Mouse (Mus musculus): ENCODE results near the gene Kif26b. TPM values are rescaled to one million over a fixed set of nuclear protein-coding genes. Genes with fewer than 3 reads are reported as not detected.

Kif26b gene
- polyA plus RNA-seq, 1 experiment from 2014 or later, result 2.7 TPM

DNA sequence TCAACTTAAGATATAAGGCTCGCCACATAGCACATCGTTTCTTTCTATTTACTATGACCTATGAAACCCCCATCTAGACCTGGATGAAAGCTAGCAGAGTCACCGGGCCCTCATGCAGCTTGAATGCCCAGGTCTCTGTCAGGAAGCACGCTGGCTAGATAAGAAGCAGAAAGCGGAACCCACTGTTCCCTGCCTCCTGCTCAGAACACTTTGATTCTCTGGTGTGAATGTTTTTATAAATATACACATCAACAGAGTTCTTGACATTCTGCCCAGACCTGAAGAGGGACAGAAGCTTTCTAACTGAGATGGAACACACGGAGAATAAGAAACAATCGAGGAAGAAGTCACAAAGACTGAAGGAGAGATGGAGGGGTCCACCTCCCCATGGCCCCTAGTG lies 311.4 kb downstream of the Kif26b start:
- ATAC-seq (replicated peaks; ENCODE audit: low FRiP score) (no peak), DNase-seq (ENCODE audit: low spot score) (no peak)
- H3K4me3 ChIP-seq (ENCODE audit: low read depth, low read length), result no peak overlapping the region
- 58% methylated on average over 7 of the region's 7 CpGs for WGBS
- no peaks in the 10 kb centered on the region for H3K36me3 ChIP-seq (ENCODE audit: control insufficient read depth, insufficient read depth, low read length)
- H3K9ac ChIP-seq (ENCODE audit: low read depth, low read length), result no peak overlapping the region
- H3K27me3 ChIP-seq (replicated peaks; ENCODE audit: control insufficient read depth, insufficient read depth, low read length), result no peaks in the 10 kb centered on the region; the same call in 1 of the 2 replicates
- no peak overlapping the region for H3K27ac ChIP-seq (ENCODE audit: low read depth, low read length)
- no peak overlapping the region for H3K4me2 ChIP-seq
- H3K9me3 ChIP-seq (ENCODE audit: control insufficient read depth, low read length), result no peaks in the 10 kb centered on the region
- H3K4me1 ChIP-seq (replicated peaks; ENCODE audit: control insufficient read depth, insufficient read depth, low read length), result no peaks in the 10 kb centered on the region

DNA sequence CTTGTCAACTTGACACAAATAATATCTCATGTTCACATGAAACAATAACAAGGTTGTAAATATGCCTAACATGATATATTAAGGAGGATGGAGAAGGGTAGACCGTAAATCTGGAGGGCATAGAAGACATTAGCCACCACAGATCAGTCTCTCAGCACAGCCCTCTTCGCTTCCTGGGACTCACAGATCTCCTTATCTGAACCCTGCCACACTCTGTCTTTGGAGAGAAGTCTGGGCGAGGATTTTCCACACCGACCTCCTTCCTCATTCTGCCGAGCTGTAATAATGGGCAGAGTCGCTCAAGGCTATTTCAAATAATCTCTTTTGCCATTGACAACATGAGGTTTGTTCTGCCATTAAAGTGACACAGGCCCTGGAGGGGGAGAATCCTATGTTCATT lies 315.9 kb downstream of the Kif26b start:
- no peak overlapping the region for H3K9ac ChIP-seq (ENCODE audit: low read depth, low read length)
- no peaks in the 10 kb centered on the region; the same call in 1 of the 2 replicates for H3K27me3 ChIP-seq (replicated peaks; ENCODE audit: control insufficient read depth, insufficient read depth, low read length)
- no peak overlapping the region for H3K4me2 ChIP-seq
- H3K9me3 ChIP-seq (ENCODE audit: control insufficient read depth, low read length), result no peaks in the 10 kb centered on the region
- H3K36me3 ChIP-seq (ENCODE audit: control insufficient read depth, insufficient read depth, low read length), result no peaks in the 10 kb centered on the region; the same call in 1 of the 2 replicates
- no peaks in the 10 kb centered on the region for H3K4me1 ChIP-seq (replicated peaks; ENCODE audit: control insufficient read depth, insufficient read depth, low read length)
- DNase-seq (ENCODE audit: low spot score) (no peak), ATAC-seq (replicated peaks; ENCODE audit: low FRiP score) (no peak)
- 43% methylated on average over 6 of the region's 6 CpGs for WGBS
- H3K4me3 ChIP-seq (ENCODE audit: low read depth, low read length), result no peak overlapping the region
- H3K27ac ChIP-seq (ENCODE audit: low read depth, low read length), result no peak overlapping the region

DNA sequence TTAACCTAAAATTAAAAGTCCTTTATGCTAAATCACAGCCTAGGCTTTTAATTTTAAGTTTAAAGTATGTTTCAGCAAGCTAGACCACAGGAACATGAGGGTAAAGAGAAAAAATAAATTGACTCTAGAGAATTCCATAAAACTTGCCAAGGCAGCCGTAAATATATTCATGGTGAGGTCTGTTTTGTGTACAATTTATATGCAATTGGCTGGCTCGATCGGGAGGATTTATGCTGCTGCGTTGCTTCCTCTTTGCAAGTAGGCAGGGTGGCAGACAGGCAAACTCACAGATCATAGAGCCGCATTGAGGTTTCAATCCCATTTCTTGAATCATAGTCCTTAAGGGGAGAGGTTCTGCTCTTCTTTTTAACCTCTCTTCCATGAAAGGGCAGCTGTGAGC lies 318.6 kb downstream of the Kif26b start:
- Histone ChIP-seq H3K36me3 (ENCODE audit: control insufficient read depth, insufficient read depth, low read length) (no peaks in the 10 kb centered on the region; the same call in 1 of the 2 replicates), H3K9me3 (ENCODE audit: control insufficient read depth, low read length) (no peaks in the 10 kb centered on the region), H3K4me1 (replicated peaks; ENCODE audit: control insufficient read depth, insufficient read depth, low read length) (no peaks in the 10 kb centered on the region), H3K4me3 (ENCODE audit: low read depth, low read length) (no peak overlapping the region), H3K9ac (ENCODE audit: low read depth, low read length) (no peak overlapping the region), H3K4me2 (no peak overlapping the region), H3K27ac (ENCODE audit: low read depth, low read length) (no peak overlapping the region), H3K27me3 (replicated peaks; ENCODE audit: control insufficient read depth, insufficient read depth, low read length) (no peaks in the 10 kb centered on the region)
- 79% methylated on average over 5 of the region's 5 CpGs for WGBS
- DNase-seq (ENCODE audit: low spot score) (no peak), ATAC-seq (replicated peaks; ENCODE audit: low FRiP score) (no peak)

DNA sequence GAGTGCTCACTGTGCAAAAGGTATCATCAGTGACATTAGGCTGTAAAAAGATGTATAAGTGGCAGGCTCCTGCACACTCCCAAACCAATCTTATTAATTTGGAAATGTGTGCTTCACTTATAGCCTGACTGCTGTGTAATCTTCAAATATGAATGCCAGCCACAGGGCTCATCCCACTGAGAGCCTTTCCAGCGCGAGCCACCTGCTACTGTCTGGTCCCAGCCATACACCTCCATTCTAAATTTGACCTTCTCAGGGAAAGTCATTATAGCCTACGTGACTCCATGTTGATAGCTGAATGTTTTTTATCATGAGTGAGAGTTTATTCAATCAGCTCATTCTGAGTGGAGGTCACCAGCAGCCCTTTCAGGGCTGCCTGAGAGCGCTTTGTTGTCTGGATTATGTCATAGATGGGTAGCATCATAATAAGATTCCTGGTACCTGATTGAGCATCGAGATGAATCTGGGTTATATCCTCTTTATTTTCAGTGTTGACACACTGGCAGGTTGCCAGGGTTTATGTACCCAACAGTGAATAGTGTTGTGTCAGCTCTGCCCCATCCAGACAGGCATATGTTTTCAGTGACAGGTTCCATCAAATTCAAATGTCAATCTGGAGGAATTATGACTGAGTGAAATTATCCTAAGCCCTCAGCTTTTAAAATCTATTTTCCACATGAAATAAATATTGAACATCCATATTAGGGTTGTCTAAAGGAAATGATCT lies 319.6 kb downstream of the Kif26b start:
- Histone ChIP-seq H3K27me3 (replicated peaks; ENCODE audit: control insufficient read depth, insufficient read depth, low read length) (no peaks in the 10 kb centered on the region), H3K4me3 (ENCODE audit: low read depth, low read length) (no peak overlapping the region), H3K9me3 (ENCODE audit: control insufficient read depth, low read length) (no peaks in the 10 kb centered on the region), H3K36me3 (ENCODE audit: control insufficient read depth, insufficient read depth, low read length) (no peaks in the 10 kb centered on the region; the same call in 1 of the 2 replicates), H3K9ac (ENCODE audit: low read depth, low read length) (no peak overlapping the region), H3K27ac (ENCODE audit: low read depth, low read length) (no peak overlapping the region), H3K4me1 (replicated peaks; ENCODE audit: control insufficient read depth, insufficient read depth, low read length) (no peaks in the 10 kb centered on the region), H3K4me2 (no peak overlapping the region)
- 77% methylated on average over 5 of the region's 5 CpGs for WGBS
- DNase-seq (ENCODE audit: low spot score) (no peak), ATAC-seq (replicated peaks; ENCODE audit: low FRiP score) (no peak)

DNA sequence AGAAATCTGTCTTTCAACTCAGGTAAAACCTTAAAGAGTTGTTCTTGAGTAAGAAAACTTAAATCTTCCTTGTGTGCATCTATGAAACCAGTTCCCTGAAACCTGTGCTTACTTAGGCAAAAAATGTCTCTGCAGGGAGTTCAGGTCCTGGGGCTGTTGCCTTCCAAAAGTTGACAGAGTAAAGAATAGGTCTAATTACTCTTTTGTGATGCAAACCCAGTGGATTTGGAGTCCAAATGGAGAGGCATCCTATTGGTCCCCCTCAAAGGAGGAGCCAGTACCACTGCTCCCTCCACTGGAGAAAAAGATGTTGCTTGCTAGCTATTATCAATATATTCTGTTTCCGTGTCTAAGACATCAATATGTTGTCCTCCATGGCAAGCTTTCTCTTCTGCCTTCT lies 321.6 kb downstream of the Kif26b start:
- no peak for ATAC-seq (replicated peaks; ENCODE audit: low FRiP score)
- WGBS, result 59% methylated on average over 1 of the region's 1 CpGs
- no peak overlapping the region for H3K4me2 ChIP-seq

DNA sequence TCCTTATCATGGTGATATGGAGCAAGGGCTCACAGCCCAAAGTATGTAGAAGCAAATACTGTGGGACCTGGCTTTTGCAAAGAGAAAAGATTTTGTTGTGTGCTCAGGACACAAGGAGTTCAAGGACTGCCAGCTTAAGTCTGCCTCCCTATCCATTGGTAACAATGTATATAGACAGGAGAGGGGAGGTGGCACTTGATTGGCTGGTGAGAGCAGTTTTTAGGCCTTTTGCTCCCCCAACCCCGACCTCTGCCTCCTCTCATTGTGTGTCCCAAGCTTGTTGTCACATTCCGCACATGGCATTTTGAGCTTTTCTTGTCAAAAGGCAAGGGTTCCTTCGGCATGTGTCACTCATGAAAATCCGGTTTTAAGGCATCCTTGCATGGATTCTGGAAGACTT lies 326.0 kb downstream of the Kif26b start:
- H3K4me2 ChIP-seq, result no peak overlapping the region
- no peaks in the 10 kb centered on the region for H3K27me3 ChIP-seq (replicated peaks; ENCODE audit: control insufficient read depth, insufficient read depth, low read length)
- no peaks in the 10 kb centered on the region for H3K9me3 ChIP-seq (ENCODE audit: control insufficient read depth, low read length)
- DNase-seq (ENCODE audit: low spot score), result no peak
- ATAC-seq (replicated peaks; ENCODE audit: low FRiP score), result no peak
- H3K9ac ChIP-seq (ENCODE audit: low read depth, low read length), result no peak overlapping the region
- 83% methylated on average over 4 of the region's 4 CpGs for WGBS
- H3K4me3 ChIP-seq (ENCODE audit: low read depth, low read length), result no peak overlapping the region
- no peaks in the 10 kb centered on the region for H3K36me3 ChIP-seq (ENCODE audit: control insufficient read depth, insufficient read depth, low read length)
- no peaks in the 10 kb centered on the region for H3K4me1 ChIP-seq (replicated peaks; ENCODE audit: control insufficient read depth, insufficient read depth, low read length)
- H3K27ac ChIP-seq (ENCODE audit: low read depth, low read length), result no peak overlapping the region

More for the DNA sequence above, 321.6 kb downstream of the Kif26b start:
- Histone ChIP-seq H3K9ac (ENCODE audit: low read depth, low read length) (no peak overlapping the region), H3K4me1 (replicated peaks; ENCODE audit: control insufficient read depth, insufficient read depth, low read length) (no peaks in the 10 kb centered on the region), H3K9me3 (ENCODE audit: control insufficient read depth, low read length) (no peaks in the 10 kb centered on the region), H3K4me3 (ENCODE audit: low read depth, low read length) (no peak overlapping the region), H3K36me3 (ENCODE audit: control insufficient read depth, insufficient read depth, low read length) (no peaks in the 10 kb centered on the region; the same call in 1 of the 2 replicates), H3K27me3 (replicated peaks; ENCODE audit: control insufficient read depth, insufficient read depth, low read length) (no peaks in the 10 kb centered on the region), H3K27ac (ENCODE audit: low read depth, low read length) (no peak overlapping the region)
- DNase-seq (ENCODE audit: low spot score), result no peak

DNA sequence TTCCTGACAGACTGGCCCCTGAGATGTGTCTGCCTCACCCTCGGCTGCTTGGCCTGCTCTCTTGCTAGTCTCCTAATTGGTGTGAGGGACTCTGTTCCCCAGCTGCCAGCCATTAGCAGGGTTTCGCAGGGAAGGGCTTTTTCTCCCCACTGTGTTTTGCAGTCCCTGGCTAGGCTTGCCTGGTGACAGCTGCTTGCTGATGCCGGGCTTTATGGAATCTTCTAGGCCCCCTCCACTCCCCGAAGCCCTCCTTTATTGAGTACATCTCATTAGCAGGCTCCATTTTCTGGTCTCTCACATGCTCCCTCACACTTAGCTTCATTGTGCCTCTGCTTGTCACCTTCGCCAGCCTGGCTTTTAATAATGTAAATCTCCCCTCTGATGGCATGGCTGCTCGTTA lies 327.0 kb downstream of the Kif26b start:
- WGBS, result 66% methylated on average over 6 of the region's 6 CpGs
- no peaks in the 10 kb centered on the region for H3K9me3 ChIP-seq (ENCODE audit: control insufficient read depth, low read length)
- H3K4me1 ChIP-seq (replicated peaks; ENCODE audit: control insufficient read depth, insufficient read depth, low read length), result no peaks in the 10 kb centered on the region
- no peak overlapping the region for H3K4me3 ChIP-seq (ENCODE audit: low read depth, low read length)
- no peaks in the 10 kb centered on the region for H3K36me3 ChIP-seq (ENCODE audit: control insufficient read depth, insufficient read depth, low read length)
- DNase-seq (ENCODE audit: low spot score), result no peak
- no peak overlapping the region for H3K4me2 ChIP-seq
- no peak overlapping the region for H3K27ac ChIP-seq (ENCODE audit: low read depth, low read length)
- no peaks in the 10 kb centered on the region for H3K27me3 ChIP-seq (replicated peaks; ENCODE audit: control insufficient read depth, insufficient read depth, low read length)
- ATAC-seq (replicated peaks; ENCODE audit: low FRiP score), result no peak
- H3K9ac ChIP-seq (ENCODE audit: low read depth, low read length), result no peak overlapping the region

DNA sequence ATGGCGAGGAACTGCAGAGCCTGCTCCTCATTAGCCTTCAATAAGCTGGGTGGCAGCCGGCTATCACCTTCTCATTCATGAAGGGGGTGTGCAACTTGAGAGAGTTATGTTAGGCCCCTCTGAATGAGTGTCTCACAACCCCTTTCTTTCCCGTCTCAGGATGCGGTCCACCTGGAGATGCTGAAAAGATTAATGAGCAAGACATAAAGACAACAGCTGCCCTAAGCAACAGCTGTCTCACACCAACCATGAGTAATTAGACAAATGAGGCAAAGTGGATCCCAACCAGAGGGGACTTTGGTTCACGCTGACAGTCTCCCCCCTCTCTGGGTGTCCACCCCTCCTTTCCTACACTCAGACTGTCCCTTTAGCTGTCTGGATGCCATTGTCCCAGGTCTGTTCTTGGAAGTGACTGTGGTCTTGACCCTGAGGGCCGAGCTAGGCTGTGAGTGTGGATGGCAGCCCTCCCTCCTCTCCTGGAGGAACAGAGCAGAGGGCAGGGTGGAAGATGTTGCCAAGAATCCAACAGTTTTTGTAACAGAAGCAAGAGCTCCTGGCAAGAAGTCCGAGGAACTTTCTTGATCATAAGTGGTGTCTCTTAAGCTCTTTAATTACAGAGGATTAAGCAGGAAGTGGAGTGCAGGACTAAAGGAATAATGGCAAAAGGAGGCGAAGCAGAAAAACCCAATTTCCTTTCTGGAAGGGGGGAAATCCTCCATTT lies 331.9 kb downstream of the Kif26b start:
- no peaks in the 10 kb centered on the region for H3K36me3 ChIP-seq (ENCODE audit: control insufficient read depth, insufficient read depth, low read length)
- ATAC-seq (replicated peaks; ENCODE audit: low FRiP score) (no peak), DNase-seq (ENCODE audit: low spot score) (no peak)
- H3K9me3 ChIP-seq (ENCODE audit: control insufficient read depth, low read length), result no peaks in the 10 kb centered on the region
- no peak overlapping the region for H3K4me3 ChIP-seq (ENCODE audit: low read depth, low read length)
- H3K4me1 ChIP-seq (replicated peaks; ENCODE audit: control insufficient read depth, insufficient read depth, low read length), result no peaks in the 10 kb centered on the region
- H3K27me3 ChIP-seq (replicated peaks; ENCODE audit: control insufficient read depth, insufficient read depth, low read length), result no peaks in the 10 kb centered on the region
- no peak overlapping the region for H3K4me2 ChIP-seq
- WGBS, result 73% methylated on average over 8 of the region's 8 CpGs
- no peak overlapping the region for H3K27ac ChIP-seq (ENCODE audit: low read depth, low read length)
- no peak overlapping the region for H3K9ac ChIP-seq (ENCODE audit: low read depth, low read length)

DNA sequence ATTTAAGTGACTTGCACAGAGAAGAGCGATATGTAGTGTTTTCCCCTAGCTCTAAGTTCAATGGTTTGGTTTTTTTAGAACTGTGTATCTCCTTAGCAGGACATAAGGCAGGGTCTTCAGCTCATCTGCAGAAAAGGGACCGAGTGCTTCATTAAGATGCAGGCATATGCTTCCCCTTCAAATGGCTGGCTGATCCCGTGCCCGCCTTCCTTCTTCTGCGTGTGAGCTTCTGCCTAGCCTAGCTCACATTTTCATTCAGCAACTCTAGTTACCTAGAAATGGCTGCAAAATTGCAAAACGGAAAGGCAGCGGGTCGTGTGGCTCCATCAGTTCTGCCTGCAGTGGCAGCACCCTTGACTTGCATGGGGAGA lies 332.5 kb downstream of the Kif26b start:
- no peaks in the 10 kb centered on the region for H3K4me1 ChIP-seq (replicated peaks; ENCODE audit: control insufficient read depth, insufficient read depth, low read length)
- no peak overlapping the region for H3K4me3 ChIP-seq (ENCODE audit: low read depth, low read length)
- H3K27me3 ChIP-seq (replicated peaks; ENCODE audit: control insufficient read depth, insufficient read depth, low read length), result no peaks in the 10 kb centered on the region
- no peak overlapping the region for H3K9ac ChIP-seq (ENCODE audit: low read depth, low read length)
- H3K27ac ChIP-seq (ENCODE audit: low read depth, low read length), result no peak overlapping the region
- DNase-seq (ENCODE audit: low spot score), result no peak
- no peaks in the 10 kb centered on the region for H3K9me3 ChIP-seq (ENCODE audit: control insufficient read depth, low read length)
- ATAC-seq (replicated peaks; ENCODE audit: low FRiP score), result no peak
- WGBS, result 84% methylated on average over 8 of the region's 8 CpGs
- H3K4me2 ChIP-seq, result no peak overlapping the region
- no peaks in the 10 kb centered on the region for H3K36me3 ChIP-seq (ENCODE audit: control insufficient read depth, insufficient read depth, low read length)

Measured in liver, embryonic 11.5 days (tissue).